Mouse (Mus musculus): ENCODE measurements around the gene Casz1.

- TF ChIP-seq POLR2A (IDR thresholded peaks at IDR 0.05; ENCODE audit: low read depth, low read length) (no peak), CTCF (IDR thresholded peaks at IDR 0.05; ENCODE audit: extremely low read depth, insufficient read length, insufficient replicate concordance, low read depth, low read length) (no peak)
Observed at GRCm38 (mm10) chr4:148760152-148760551, 44.1 kb upstream of the Casz1 start.

Measured in small intestine, adult 2 months (tissue).